Mouse (Mus musculus): ENCODE measurements around the gene Xrra1. TPM values are rescaled to one million over a fixed set of nuclear protein-coding genes. Genes with fewer than 3 reads are reported as not detected.

The Xrra1 gene
- polyA plus RNA-seq, 1 experiment from 2014 or later = 0.07 TPM

GRCm38 (mm10) chr7:99896905-99897304, 38.0 kb downstream of the Xrra1 start:
- Histone ChIP-seq H3K9me3 (ENCODE audit: low read length) (no peaks in the 10 kb centered on the region), H3K9ac (replicated peaks) (no peak overlapping the region), H3K4me1 (ENCODE audit: insufficient read depth) (no peaks in the 10 kb centered on the region), H3K4me3 (ENCODE audit: low read depth, low read length) (no peak overlapping the region), H3K27ac (ENCODE audit: low read depth) (no peak overlapping the region), H3K36me3 (replicated peaks; ENCODE audit: insufficient read depth, low read length) (no peaks in the 10 kb centered on the region), H3K4me2 (ENCODE audit: low read depth, low read length) (no peak overlapping the region), H3K27me3 (ENCODE audit: insufficient read depth, low read length) (no peaks in the 10 kb centered on the region)
- ATAC-seq (no peak; the same call in 1 of the 2 replicates), DNase-seq (no peak)
- 71% methylated on average over 4 of the region's 4 CpGs for WGBS (ENCODE audit: insufficient replicate concordance)
- TF ChIP-seq EP300 (IDR thresholded peaks at IDR 0.05; ENCODE audit: low read depth) = no peak
- TF ChIP-seq CTCF (IDR thresholded peaks at IDR 0.05; ENCODE audit: low read depth) = no peak

GRCm38 (mm10) chr7:99902208-99902607, 43.3 kb downstream of the Xrra1 start:
- ATAC-seq (no peak), DNase-seq (no peak)
- no peak overlapping the region for H3K27ac ChIP-seq (ENCODE audit: low read depth)
- H3K9ac ChIP-seq (replicated peaks) = no peak overlapping the region
- no peak overlapping the region for H3K4me3 ChIP-seq (ENCODE audit: low read depth, low read length)
- WGBS (ENCODE audit: insufficient replicate concordance) = 64% methylated on average over 4 of the region's 4 CpGs
- H3K9me3 ChIP-seq (ENCODE audit: low read length) = no peaks in the 10 kb centered on the region
- TF ChIP-seq EP300 (IDR thresholded peaks at IDR 0.05; ENCODE audit: low read depth) (no peak), CTCF (IDR thresholded peaks at IDR 0.05; ENCODE audit: low read depth) (no peak)
- H3K4me1 ChIP-seq (ENCODE audit: insufficient read depth) = no peaks in the 10 kb centered on the region
- no peak overlapping the region for H3K4me2 ChIP-seq (ENCODE audit: low read depth, low read length)
- no peaks in the 10 kb centered on the region for H3K36me3 ChIP-seq (replicated peaks; ENCODE audit: insufficient read depth, low read length)
- H3K27me3 ChIP-seq (ENCODE audit: insufficient read depth, low read length) = no peaks in the 10 kb centered on the region

GRCm38 (mm10) chr7:99902918-99903665, 44.2 kb downstream of the Xrra1 start:
- ATAC-seq = no peak
- TF ChIP-seq CTCF (IDR thresholded peaks at IDR 0.05; ENCODE audit: low read depth) (no peak), EP300 (IDR thresholded peaks at IDR 0.05; ENCODE audit: low read depth) (no peak)
- no peaks in the 10 kb centered on the region for H3K36me3 ChIP-seq (replicated peaks; ENCODE audit: insufficient read depth, low read length)

GRCm38 (mm10) chr7:99904421-99905005, 45.6 kb downstream of the Xrra1 start:
- no peak for ATAC-seq
- H3K9ac ChIP-seq (replicated peaks) = no peak overlapping the region
- no peak for DNase-seq
- H3K36me3 ChIP-seq (replicated peaks; ENCODE audit: insufficient read depth, low read length) = no peaks in the 10 kb centered on the region
- H3K27me3 ChIP-seq (ENCODE audit: insufficient read depth, low read length) = no peaks in the 10 kb centered on the region
- no peaks in the 10 kb centered on the region for H3K9me3 ChIP-seq (ENCODE audit: low read length)
- H3K4me1 ChIP-seq (ENCODE audit: insufficient read depth) = 0 out of 2 replicates have a peak, but pooled peaks cover 4% of the 10 kb centered on the region
- no peak overlapping the region for H3K27ac ChIP-seq (ENCODE audit: low read depth)
- WGBS (ENCODE audit: insufficient replicate concordance) = 24% methylated on average over 3 of the region's 3 CpGs
- no peak overlapping the region for H3K4me2 ChIP-seq (ENCODE audit: low read depth, low read length)
- H3K4me3 ChIP-seq (ENCODE audit: low read depth, low read length) = no peak overlapping the region
- TF ChIP-seq EP300 (IDR thresholded peaks at IDR 0.05; ENCODE audit: low read depth) (no peak), CTCF (IDR thresholded peaks at IDR 0.05; ENCODE audit: low read depth) (no peak)

More at GRCm38 (mm10) chr7:99902918-99903665, 44.2 kb downstream of the Xrra1 start:
- WGBS (ENCODE audit: insufficient replicate concordance) = 82% methylated on average over 11 of the region's 11 CpGs
- H3K4me1 ChIP-seq (ENCODE audit: insufficient read depth) = 0 out of 2 replicates have a peak, but pooled peaks cover 4% of the 10 kb centered on the region
- no peak overlapping the region for H3K4me2 ChIP-seq (ENCODE audit: low read depth, low read length)
- no peak overlapping the region for H3K9ac ChIP-seq (replicated peaks)
- H3K9me3 ChIP-seq (ENCODE audit: low read length) = no peaks in the 10 kb centered on the region
- no peaks in the 10 kb centered on the region for H3K27me3 ChIP-seq (ENCODE audit: insufficient read depth, low read length)
- H3K27ac ChIP-seq (ENCODE audit: low read depth) = no peak overlapping the region
- DNase-seq = no peak
- no peak overlapping the region for H3K4me3 ChIP-seq (ENCODE audit: low read depth, low read length)

GRCm38 (mm10) chr7:99906346-99906745, 47.4 kb downstream of the Xrra1 start:
- no peaks in the 10 kb centered on the region for H3K36me3 ChIP-seq (replicated peaks; ENCODE audit: insufficient read depth, low read length)
- 0 out of 2 replicates have a peak, but pooled peaks cover 4% of the 10 kb centered on the region for H3K4me1 ChIP-seq (ENCODE audit: insufficient read depth)
- no peaks in the 10 kb centered on the region for H3K27me3 ChIP-seq (ENCODE audit: insufficient read depth, low read length)
- TF ChIP-seq CTCF (IDR thresholded peaks at IDR 0.05; ENCODE audit: low read depth) (no peak), EP300 (IDR thresholded peaks at IDR 0.05; ENCODE audit: low read depth) (no peak)
- no peak overlapping the region for H3K4me2 ChIP-seq (ENCODE audit: low read depth, low read length)
- H3K9ac ChIP-seq (replicated peaks) = no peak overlapping the region
- no peak for ATAC-seq
- WGBS (ENCODE audit: insufficient replicate concordance) = 85% methylated on average over 3 of the region's 3 CpGs
- no peak overlapping the region for H3K27ac ChIP-seq (ENCODE audit: low read depth)
- no peak for DNase-seq
- no peak overlapping the region for H3K4me3 ChIP-seq (ENCODE audit: low read depth, low read length)
- no peaks in the 10 kb centered on the region for H3K9me3 ChIP-seq (ENCODE audit: low read length)

GRCm38 (mm10) chr7:99907463-99907862, 48.5 kb downstream of the Xrra1 start:
- Histone ChIP-seq H3K4me1 (ENCODE audit: insufficient read depth) (0 out of 2 replicates have a peak, but pooled peaks cover 4% of the 10 kb centered on the region), H3K27ac (ENCODE audit: low read depth) (no peak overlapping the region), H3K4me2 (ENCODE audit: low read depth, low read length) (no peak overlapping the region), H3K36me3 (replicated peaks; ENCODE audit: insufficient read depth, low read length) (no peaks in the 10 kb centered on the region), H3K9me3 (ENCODE audit: low read length) (no peaks in the 10 kb centered on the region), H3K4me3 (ENCODE audit: low read depth, low read length) (no peak overlapping the region), H3K9ac (replicated peaks) (no peak overlapping the region), H3K27me3 (ENCODE audit: insufficient read depth, low read length) (no peaks in the 10 kb centered on the region)
- 49% methylated on average over 3 of the region's 3 CpGs for WGBS (ENCODE audit: insufficient replicate concordance)
- ATAC-seq = no peak
- no peak for TF ChIP-seq CTCF (IDR thresholded peaks at IDR 0.05; ENCODE audit: low read depth)
- no peak for TF ChIP-seq EP300 (IDR thresholded peaks at IDR 0.05; ENCODE audit: low read depth)
- DNase-seq = no peak
